Mouse (Mus musculus): ENCODE data around the gene Polr3h. TPM values are rescaled to one million over a fixed set of nuclear protein-coding genes. Genes with fewer than 3 reads are reported as not detected.

The Polr3h gene
- polyA plus RNA-seq, 1 experiment from 2014 or later, result 154 TPM

GRCm38 (mm10) chr15:81961078-81961451 is 35.0 kb upstream of the Polr3h start:
- CTCF ChIA-PET, result interaction anchor here (1.1 to 2.0 kb wide), 9 partner anchors 13 to 55 kb away, joined by 3 to 11 read pairs (median 5); no protein-coding TSS in a partner anchor
- no peak for ATAC-seq
- no peak for TF ChIP-seq CTCF (IDR thresholded peaks at IDR 0.05)
- DNase-seq (ENCODE audit: low read depth, low spot score), result no peak
- POLR2A ChIA-PET, result interaction anchor here (1.0 kb wide), 2 partner anchors 14 to 45 kb away, joined by 3 read pairs; no protein-coding TSS in a partner anchor
- H3K27me3 ChIP-seq, result no peaks in the 10 kb centered on the region
- in situ Hi-C loops (cut with MboI; ENCODE audit: low pct_unique_long_range_greater_than_20kb), result no loop called here

GRCm38 (mm10) chr15:81960171-81961077 is 34.4 kb upstream of the Polr3h start, which contains the start of gene Pmm1:
Gene Pmm1, minus strand, starts transcription at chr15:81960930.
- no peak for TF ChIP-seq CTCF (IDR thresholded peaks at IDR 0.05)
- ChIA-PET POLR2A (interaction anchor here (0.9 to 1.0 kb wide), 3 partner anchors 13 to 53 kb away, joined by 3 read pairs; no protein-coding TSS in a partner anchor), CTCF (interaction anchor here (0.6 to 2.0 kb wide), 23 partner anchors 10 to 96 kb away, joined by 3 to 11 read pairs (median 4); no protein-coding TSS in a partner anchor)
- DNase-seq (ENCODE audit: low read depth, low spot score) (peak; percentile 77), ATAC-seq (peak; percentile 88)
- H3K27me3 ChIP-seq, result no peaks in the 10 kb centered on the region
- in situ Hi-C loops (cut with MboI; ENCODE audit: low pct_unique_long_range_greater_than_20kb), result no loop called here

- TF ChIP-seq CTCF (IDR thresholded peaks at IDR 0.05), result no peak
- POLR2A ChIA-PET, result no interaction called here
- no peaks in the 10 kb centered on the region for H3K27me3 ChIP-seq
- ATAC-seq (no peak), DNase-seq (ENCODE audit: low read depth, low spot score) (no peak)
- in situ Hi-C loops (cut with MboI; ENCODE audit: low pct_unique_long_range_greater_than_20kb), result loop anchor here (5.0 kb wide), 1 partner anchor 38 kb away; no protein-coding TSS in a partner anchor
- CTCF ChIA-PET, result interaction anchor here (1.1 to 1.7 kb wide), 4 partner anchors 12 to 20 kb away, joined by 3 to 6 read pairs (median 4); no protein-coding TSS in a partner anchor
Measured at GRCm38 (mm10) chr15:81958906-81959305, 32.9 kb upstream of the Polr3h start.

GRCm38 (mm10) chr15:81957598-81957997 is 31.6 kb upstream of the Polr3h start:
- DNase-seq (ENCODE audit: low read depth, low spot score) (no peak), ATAC-seq (no peak)
- POLR2A ChIA-PET, result no interaction called here
- CTCF ChIA-PET, result interaction anchor here (1.1 to 2.1 kb wide), 9 partner anchors 12 to 82 kb away, joined by 3 to 12 read pairs (median 5); no protein-coding TSS in a partner anchor
- no peaks in the 10 kb centered on the region for H3K27me3 ChIP-seq
- in situ Hi-C loops (cut with MboI; ENCODE audit: low pct_unique_long_range_greater_than_20kb), result loop anchor here (5.0 kb wide), 1 partner anchor 40 kb away; no protein-coding TSS in a partner anchor
- TF ChIP-seq CTCF (IDR thresholded peaks at IDR 0.05), result no peak

GRCm38 (mm10) chr15:81956457-81956856 is 30.4 kb upstream of the Polr3h start:
- TF ChIP-seq CTCF (IDR thresholded peaks at IDR 0.05), result no peak
- no peaks in the 10 kb centered on the region for H3K27me3 ChIP-seq
- DNase-seq (ENCODE audit: low read depth, low spot score), result no peak
- in situ Hi-C loops (cut with MboI; ENCODE audit: low pct_unique_long_range_greater_than_20kb), result loop anchor here (5.0 kb wide), 1 partner anchor 41 kb away; no protein-coding TSS in a partner anchor
- ATAC-seq, result no peak
- ChIA-PET POLR2A (no interaction called here), CTCF (interaction anchor here (0.8 to 2.1 kb wide), 12 partner anchors 9 to 78 kb away, joined by 3 to 12 read pairs (median 4); partner anchors contain the start of genes 1700029P11Rik and Desi1)

GRCm38 (mm10) chr15:81955414-81955813 is 29.4 kb upstream of the Polr3h start:
- POLR2A ChIA-PET, result no interaction called here
- CTCF ChIA-PET, result interaction anchor here (0.8 to 2.1 kb wide), 4 partner anchors 8 to 16 kb away, joined by 3 to 12 read pairs (median 3); no protein-coding TSS in a partner anchor

GRCm38 (mm10) chr15:81954716-81955115 is 28.7 kb upstream of the Polr3h start:
- in situ Hi-C loops (cut with MboI; ENCODE audit: low pct_unique_long_range_greater_than_20kb), result loop anchor here (5.0 kb wide), 1 partner anchor 43 kb away; no protein-coding TSS in a partner anchor
- no peak for DNase-seq (ENCODE audit: low read depth, low spot score)
- no peaks in the 10 kb centered on the region for H3K27me3 ChIP-seq
- CTCF ChIA-PET, result no interaction called here
- no peak for TF ChIP-seq CTCF (IDR thresholded peaks at IDR 0.05)
- no peak for ATAC-seq
- POLR2A ChIA-PET, result no interaction called here

More at GRCm38 (mm10) chr15:81955414-81955813, 29.4 kb upstream of the Polr3h start:
- DNase-seq (ENCODE audit: low read depth, low spot score) (no peak), ATAC-seq (no peak)
- in situ Hi-C loops (cut with MboI; ENCODE audit: low pct_unique_long_range_greater_than_20kb), result loop anchor here (5.0 kb wide), 1 partner anchor 42 kb away; no protein-coding TSS in a partner anchor
- TF ChIP-seq CTCF (IDR thresholded peaks at IDR 0.05), result no peak
- no peaks in the 10 kb centered on the region for H3K27me3 ChIP-seq

GRCm38 (mm10) chr15:81954151-81954583 is 28.1 kb upstream of the Polr3h start:
- CTCF ChIA-PET, result interaction anchor here (1.1 kb wide), 1 partner anchor 17 kb away, joined by 4 read pairs; the partner anchor contains the start of gene Csdc2
- no peaks in the 10 kb centered on the region for H3K27me3 ChIP-seq
- ATAC-seq (peak; percentile 4), DNase-seq (ENCODE audit: low read depth, low spot score) (no peak)
- POLR2A ChIA-PET, result no interaction called here
- in situ Hi-C loops (cut with MboI; ENCODE audit: low pct_unique_long_range_greater_than_20kb), result no loop called here
- no peak for TF ChIP-seq CTCF (IDR thresholded peaks at IDR 0.05)

GRCm38 (mm10) chr15:81952310-81952709 is 26.3 kb upstream of the Polr3h start:
- ATAC-seq, result no peak
- no peaks in the 10 kb centered on the region for H3K27me3 ChIP-seq
- ChIA-PET CTCF (no interaction called here), POLR2A (no interaction called here)
- in situ Hi-C loops (cut with MboI; ENCODE audit: low pct_unique_long_range_greater_than_20kb), result no loop called here
- no peak for TF ChIP-seq CTCF (IDR thresholded peaks at IDR 0.05)
- DNase-seq (ENCODE audit: low read depth, low spot score), result no peak

GRCm38 (mm10) chr15:81951159-81951558 is 25.1 kb upstream of the Polr3h start:
- CTCF ChIA-PET, result no interaction called here
- no peaks in the 10 kb centered on the region for H3K27me3 ChIP-seq
- POLR2A ChIA-PET, result no interaction called here
- no peak for TF ChIP-seq CTCF (IDR thresholded peaks at IDR 0.05)
- DNase-seq (ENCODE audit: low read depth, low spot score), result no peak
- in situ Hi-C loops (cut with MboI; ENCODE audit: low pct_unique_long_range_greater_than_20kb), result no loop called here
- ATAC-seq, result no peak

Measured in Patski (cell line).